Mouse (Mus musculus): ENCODE results near the gene Immp2l.

DNA sequence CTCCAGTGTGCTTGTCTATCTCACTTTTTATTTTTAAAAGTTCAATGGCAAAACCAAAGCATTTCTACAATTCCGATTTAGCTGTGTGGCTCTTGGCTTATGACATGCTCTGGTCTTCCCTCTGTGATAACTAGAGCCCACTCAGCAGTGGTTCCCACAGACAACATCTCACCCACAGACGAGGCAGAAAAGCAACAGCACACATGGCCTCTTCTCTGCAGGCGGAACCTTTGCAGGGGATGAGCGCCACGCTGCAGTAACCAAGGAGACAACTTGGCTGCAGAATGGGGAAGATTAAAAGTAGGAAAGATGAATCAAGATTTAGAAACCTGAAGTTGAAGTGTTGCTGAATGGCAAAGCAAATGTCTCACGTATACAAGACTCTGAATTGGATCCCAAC, 597.5 kb downstream of the Immp2l start:
- TF ChIP-seq MYOG (IDR thresholded peaks at IDR 0.05; ENCODE audit: control insufficient read depth in 1 of 3, insufficient read depth in 1 of 3, insufficient read length in 2 of 3, low read depth in 2 of 3): no peak
- TF ChIP-seq POLR2AphosphoS2 (IDR thresholded peaks at IDR 0.05; ENCODE audit: insufficient read length, low read depth): no peak
- TF ChIP-seq POLR2A (IDR thresholded peaks at IDR 0.05; ENCODE audit: insufficient read length, low read depth): no peak
- no peak for TF ChIP-seq CEBPB (IDR thresholded peaks at IDR 0.05; ENCODE audit: insufficient read depth, poor library complexity, severe bottlenecking)
- TF ChIP-seq USF1 (IDR thresholded peaks at IDR 0.05; ENCODE audit: low read depth): no peak

All from myocyte (in vitro differentiated cells).